Mouse (Mus musculus) bone marrow macrophage, adult 2 months (primary cell): Measurements from ENCODE around the gene Lama2.

Experiments
- CTCF ChIP-seq: IDR thresholded peaks from 2 replicates; pipeline ENCODE4 v1.5.1; 2012; ENCODE audit warnings: low read depth, mild to moderate bottlenecking, low read length, moderate library complexity
- POLR2A ChIP-seq: IDR thresholded peaks from 2 replicates; pipeline ENCODE4 v1.6.1; 2012; ENCODE audit warnings: mild to moderate bottlenecking, low read depth, low read length, borderline replicate concordance

DNA sequence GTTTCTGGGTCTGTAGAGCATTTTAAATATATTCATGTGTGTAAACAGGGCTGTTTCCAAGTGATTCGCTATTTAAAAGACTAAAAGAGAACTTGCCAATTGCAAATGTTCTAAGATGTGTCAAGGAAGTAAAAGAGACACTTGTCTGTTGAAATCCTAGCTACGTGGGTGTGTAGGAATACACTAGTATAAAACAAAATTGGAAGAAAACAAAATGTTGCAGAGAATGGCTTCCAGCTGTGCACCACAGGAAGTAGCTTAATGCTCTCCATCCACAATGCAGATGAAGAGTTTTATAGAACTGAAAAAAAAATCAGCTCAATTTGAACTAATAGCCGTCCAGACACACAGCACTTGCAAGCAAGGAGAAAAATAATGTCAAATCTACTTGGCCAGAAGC, 144.0 kb downstream of the Lama2 start:
- TF ChIP-seq POLR2A (no peak), CTCF (no peak)
